Mouse (Mus musculus): Measurements from ENCODE around the gene Cuta. TPM values are rescaled to one million over a fixed set of nuclear protein-coding genes. Genes with fewer than 3 reads are reported as not detected.

Cuta gene
- total RNA-seq, 2 experiments from 2014 or later: 103 to 110 TPM

DNA sequence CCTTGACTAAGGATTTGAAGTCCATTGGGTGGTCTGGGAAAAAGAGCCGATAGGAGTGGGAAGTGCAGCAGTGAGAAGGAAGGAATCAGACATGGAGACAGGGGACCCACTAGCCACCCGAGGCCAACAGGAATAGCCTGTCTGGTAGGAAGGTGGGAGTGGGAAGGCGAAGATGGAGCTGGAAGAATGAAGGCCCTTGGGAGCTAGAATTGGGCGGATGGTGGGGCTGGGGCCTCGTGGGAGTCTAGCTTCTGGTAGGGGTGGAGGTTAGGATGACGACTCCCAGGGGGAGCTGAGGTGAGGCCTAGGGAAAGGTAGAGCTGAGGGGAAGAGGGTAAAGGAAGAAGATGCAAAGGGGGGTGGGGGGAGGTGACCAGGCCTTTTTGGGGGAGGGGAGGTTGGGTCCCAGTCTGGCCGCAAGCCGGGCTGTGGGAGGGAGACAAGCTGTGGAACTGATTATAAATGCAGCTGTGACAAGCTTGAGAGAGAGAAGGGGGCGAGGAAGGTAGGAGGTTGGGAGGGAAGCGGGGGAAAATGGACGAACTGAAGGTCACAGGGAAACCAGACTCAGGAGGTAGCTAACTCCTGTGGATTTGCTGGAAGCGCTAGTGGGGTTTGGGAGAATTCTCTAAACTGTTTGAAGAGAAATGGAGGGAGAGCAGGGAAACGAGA, 6.6 kb upstream of the Cuta start:
- peak overlapping the region; percentile 97 for H3K27ac ChIP-seq
- no peak for TF ChIP-seq CTCF (IDR thresholded peaks at IDR 0.05)
- peak overlapping the region; percentile 75 for H3K4me3 ChIP-seq
- intact Hi-C loops (cut with DNase I): loop anchor here (5.0 kb wide), 1 partner anchor 66 kb away; no protein-coding TSS in a partner anchor
- DNase-seq (ENCODE audit: extremely low spot score in 1 of 2, low spot score in 2 of 2): no peak

DNA sequence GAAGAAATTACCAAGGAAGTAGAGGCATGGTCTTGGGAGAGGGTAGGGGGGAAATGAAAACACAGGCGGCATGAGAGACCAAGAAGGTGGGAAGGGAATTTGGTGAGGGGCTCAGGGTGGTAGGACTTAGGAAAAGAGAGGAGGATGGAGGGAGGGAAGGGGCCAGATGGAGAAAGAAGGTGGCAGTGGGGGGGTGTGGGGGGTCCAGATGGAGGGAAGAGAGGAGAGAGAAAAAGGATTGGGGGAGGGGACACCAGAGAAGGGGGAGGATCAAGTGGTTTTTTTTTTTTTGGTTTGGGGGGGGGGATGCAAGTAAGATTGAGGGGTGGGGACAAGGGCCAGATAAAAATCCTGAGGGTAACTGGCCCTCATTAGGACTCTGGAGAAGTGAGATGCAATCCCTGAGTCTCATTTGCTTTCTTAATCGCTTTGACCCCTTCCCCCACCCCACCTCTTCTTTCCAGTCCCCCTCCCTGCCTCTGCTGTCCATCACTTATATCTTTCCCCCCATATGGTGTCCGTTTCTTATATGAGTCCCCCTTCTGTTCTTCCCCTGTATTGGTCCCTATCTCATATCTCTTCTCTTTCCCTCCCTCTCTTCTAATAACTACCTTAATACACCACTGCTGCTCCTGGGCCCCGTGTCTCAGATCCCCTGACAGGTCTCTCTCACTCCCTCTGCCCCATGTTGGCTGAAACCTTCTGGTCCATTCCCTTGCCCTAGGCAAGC, 2.6 kb upstream of the Cuta start:
- intact Hi-C loops (cut with DNase I): no loop called here
- no peak for TF ChIP-seq CTCF (IDR thresholded peaks at IDR 0.05)
- no peak for DNase-seq (ENCODE audit: extremely low spot score in 1 of 2, low spot score in 2 of 2)
- Histone ChIP-seq H3K4me3 (peak overlapping the region; percentile 62), H3K27ac (peak overlapping the region; percentile 96)

DNA sequence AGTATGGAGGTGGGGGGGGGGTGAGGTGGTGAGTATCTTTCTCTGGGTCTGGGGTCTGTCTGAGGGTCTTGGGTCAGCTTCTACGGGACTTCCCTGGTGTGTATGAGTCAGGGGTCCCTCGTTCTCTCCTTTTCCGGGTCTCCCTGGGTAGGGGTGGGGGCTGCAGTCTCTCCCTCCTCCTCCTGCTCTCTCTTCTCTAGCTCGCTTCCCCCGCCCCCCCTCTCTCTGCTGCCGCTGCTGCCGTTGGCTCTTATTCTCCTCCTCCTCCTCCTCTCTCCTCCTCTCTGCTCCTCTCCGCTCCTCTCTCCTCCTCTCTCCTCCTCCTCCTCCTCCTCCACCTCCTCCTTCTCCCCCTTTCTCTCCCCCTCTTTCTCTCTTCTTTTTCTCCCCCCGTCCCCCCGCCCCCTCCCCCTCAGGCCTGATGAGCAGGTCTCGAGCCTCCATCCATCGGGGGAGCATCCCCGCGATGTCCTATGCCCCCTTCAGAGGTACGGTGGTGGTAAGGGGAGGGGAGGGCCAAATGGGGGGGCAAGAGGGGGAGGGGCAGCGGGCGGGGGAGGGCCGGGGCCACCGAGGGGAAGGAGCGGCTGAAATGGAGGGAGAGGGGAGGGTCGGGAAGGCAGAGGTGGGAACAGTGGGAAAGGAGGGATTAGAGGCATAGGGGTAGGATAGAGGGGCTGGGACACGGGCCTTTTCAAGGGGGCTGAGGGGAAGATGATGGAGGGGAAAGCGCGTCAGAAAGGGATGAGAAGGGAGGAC, 1.8 kb upstream of the Cuta start, which contains the start of gene Syngap1:
Syngap1 (plus strand) TSS at position 223 of the 759 bp plus-strand sequence.
- intact Hi-C loops (cut with DNase I): no loop called here
- DNase-seq (ENCODE audit: extremely low spot score in 1 of 2, low spot score in 2 of 2): no peak
- Histone ChIP-seq H3K27ac (peak within 1 kb of the TSS; percentile 96), H3K4me3 (peak within 1 kb of the TSS; percentile 62)
- no peak for TF ChIP-seq CTCF (IDR thresholded peaks at IDR 0.05)

DNA sequence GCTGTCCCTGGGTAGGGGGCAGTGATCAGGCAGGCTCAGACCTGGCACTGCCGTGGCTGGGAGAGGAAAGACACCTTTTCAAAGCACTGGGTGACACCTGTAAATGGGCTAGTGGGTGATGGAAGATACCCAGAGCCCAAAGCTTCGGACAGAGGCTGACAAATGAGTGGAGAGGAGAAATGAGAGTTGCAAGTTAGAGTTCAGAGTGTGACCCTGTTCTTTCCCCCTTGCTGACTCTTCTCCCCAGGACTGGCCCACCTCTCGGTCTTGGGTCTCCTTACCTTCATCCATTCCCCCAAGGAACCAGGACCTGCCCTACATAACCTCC, 568 bp upstream of the Cuta start:
- intact Hi-C loops (cut with DNase I): no loop called here
- no peak for DNase-seq (ENCODE audit: extremely low spot score in 1 of 2, low spot score in 2 of 2)
- Histone ChIP-seq H3K27ac (peak overlapping the region; percentile 96), H3K4me3 (peak overlapping the region; percentile 53)
- no peak for TF ChIP-seq CTCF (IDR thresholded peaks at IDR 0.05)

DNA sequence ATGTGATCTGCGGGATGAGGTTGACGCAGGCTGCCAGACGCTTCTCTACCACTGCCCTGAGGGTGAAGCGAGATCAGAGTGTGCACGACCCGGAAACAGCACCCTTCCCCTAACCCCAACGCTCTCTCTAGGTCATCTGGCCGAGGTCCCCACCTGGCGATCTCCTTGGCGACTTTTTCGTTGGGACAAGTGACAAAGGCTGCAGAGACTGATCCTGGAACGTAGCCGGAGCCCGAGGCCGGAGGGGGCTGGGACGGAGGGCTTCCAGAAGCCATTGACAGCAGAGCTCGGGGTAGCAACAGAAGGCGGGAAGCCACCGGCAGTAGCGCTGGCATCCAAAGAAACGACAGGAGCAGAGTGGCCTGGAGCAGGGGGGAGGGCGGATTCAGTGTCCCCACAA, 638 bp downstream of the Cuta start:
- intact Hi-C loops (cut with DNase I): no loop called here
- DNase-seq (ENCODE audit: extremely low spot score in 1 of 2, low spot score in 2 of 2): no peak
- peak overlapping the region; percentile 85 for H3K27ac ChIP-seq
- H3K4me3 ChIP-seq: peak overlapping the region; percentile 88
- TF ChIP-seq CTCF (IDR thresholded peaks at IDR 0.05): no peak

DNA sequence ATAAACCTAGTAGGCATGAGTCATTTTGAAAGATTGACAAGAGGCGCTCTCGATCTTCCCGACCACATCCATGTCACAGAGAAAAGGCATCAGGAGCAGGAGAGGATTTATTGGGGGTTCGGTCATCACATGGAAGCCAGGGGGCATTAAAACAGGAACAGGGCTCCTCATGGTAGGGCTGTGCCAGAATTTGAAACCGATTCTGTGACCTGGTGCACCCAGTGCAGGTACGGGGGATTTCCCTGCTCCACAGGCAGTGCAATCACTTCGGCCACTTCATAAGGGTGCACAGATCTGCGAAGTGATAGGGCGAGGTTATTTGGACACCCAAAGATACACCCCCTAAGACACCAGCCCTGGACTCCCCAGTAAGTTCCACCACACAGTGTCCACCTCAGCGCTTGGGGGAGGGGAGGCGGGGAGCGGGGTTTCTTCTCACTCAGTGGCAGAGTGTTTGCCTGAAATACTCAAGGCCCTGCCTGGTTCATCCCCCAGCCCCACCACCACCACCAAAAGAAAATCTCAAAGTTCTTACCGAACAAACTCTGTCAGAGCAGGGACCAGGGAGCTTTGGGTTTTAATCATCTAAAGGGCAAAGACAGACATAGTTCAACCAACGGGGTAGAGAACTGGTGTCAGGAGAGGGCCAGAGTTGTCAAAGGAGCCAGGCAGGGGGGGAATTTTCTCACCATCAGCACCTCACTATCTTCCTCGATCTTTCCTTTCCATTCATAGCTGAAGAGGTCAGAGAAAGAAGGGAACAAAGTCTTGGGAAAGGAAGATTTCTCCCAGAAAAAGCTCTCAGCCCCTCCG, 1.3 kb downstream of the Cuta start:
- intact Hi-C loops (cut with DNase I): no loop called here
- TF ChIP-seq CTCF (IDR thresholded peaks at IDR 0.05): no peak
- Histone ChIP-seq H3K4me3 (peak overlapping the region; percentile 88), H3K27ac (peak overlapping the region; percentile 85)
- no peak for DNase-seq (ENCODE audit: extremely low spot score in 1 of 2, low spot score in 2 of 2)

DNA sequence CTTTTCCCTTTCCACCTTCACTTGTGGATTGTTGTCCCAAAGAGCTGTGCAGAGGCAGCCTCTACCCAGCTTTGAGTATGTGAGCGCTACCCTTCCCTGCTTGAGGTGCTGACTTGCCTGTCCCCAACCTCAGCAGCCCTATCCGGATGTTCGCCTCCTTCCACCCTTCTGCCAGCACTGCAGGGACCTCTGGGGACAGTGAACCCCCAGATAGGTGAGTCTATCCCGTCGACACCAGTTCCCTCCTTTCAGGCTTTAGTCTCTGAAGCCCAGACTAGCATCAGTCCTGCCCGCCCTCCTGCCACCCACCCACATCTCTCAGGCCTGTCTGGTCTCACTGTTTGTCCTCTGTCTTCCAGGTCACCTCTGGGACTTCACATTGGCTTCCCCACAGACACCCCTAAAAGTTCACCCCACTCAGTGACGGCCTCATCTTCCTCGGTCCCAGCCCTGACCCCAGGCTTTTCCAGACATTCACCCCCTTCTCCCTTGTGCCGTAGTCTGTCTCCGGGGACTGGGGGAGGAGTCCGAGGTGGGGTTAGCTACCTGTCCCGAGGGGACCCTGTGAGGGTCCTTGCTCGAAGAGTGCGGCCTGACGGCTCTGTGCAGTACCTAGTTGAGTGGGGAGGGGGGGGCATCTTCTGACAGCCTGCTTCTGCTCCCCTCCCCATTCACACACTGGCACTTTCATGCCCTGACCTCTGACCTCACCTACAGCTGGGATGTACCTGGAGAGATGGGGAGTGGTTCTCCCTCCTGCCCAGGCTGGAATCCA, 2.3 kb downstream of the Cuta start:
- DNase-seq (ENCODE audit: extremely low spot score in 1 of 2, low spot score in 2 of 2): no peak
- intact Hi-C loops (cut with DNase I): no loop called here
- Histone ChIP-seq H3K4me3 (no peak overlapping the region), H3K27ac (no peak overlapping the region)
- TF ChIP-seq CTCF (IDR thresholded peaks at IDR 0.05): no peak

DNA sequence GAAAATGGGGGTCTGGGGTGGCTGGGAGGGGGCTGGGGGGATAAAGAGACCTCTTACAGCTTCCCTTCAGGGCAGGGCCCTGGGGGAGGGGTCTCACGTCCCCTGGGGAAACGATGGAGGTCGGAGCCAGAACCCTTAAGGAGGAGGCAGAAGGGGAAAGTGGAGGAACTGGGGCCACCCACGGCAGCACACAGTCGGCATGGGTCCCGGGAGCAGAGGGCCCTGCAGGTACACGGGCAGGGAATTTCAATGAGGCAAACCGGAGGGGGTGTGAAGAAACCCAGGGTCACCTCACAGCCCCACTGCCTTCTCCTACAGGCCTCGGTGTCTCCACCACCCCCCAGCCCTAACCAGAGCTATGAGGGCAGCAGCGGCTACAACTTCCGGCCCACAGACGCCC, 2.9 kb downstream of the Cuta start:
- no peak for TF ChIP-seq CTCF (IDR thresholded peaks at IDR 0.05)
- Histone ChIP-seq H3K27ac (no peak overlapping the region), H3K4me3 (no peak overlapping the region)
- intact Hi-C loops (cut with DNase I): no loop called here
- DNase-seq (ENCODE audit: extremely low spot score in 1 of 2, low spot score in 2 of 2): no peak

DNA sequence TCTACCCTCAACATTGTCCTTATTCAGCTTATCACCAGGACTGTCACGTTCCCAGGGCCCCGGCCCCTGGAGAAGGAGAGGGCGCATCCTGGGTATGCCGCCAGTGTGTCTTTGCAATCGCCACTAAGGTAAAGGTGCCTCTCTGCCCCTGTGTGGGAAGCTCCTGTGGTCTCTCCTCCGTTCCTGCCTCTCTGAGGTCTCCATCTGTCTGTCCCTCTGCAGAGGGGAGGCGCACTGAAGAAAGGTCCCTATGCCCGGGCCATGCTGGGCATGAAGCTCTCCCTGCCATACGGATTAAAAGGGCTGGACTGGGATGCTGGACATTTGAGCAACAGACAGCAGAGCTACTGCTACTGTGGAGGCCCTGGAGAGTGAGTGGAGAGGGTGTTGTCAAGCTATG, 4.3 kb downstream of the Cuta start:
- no peak overlapping the region for H3K27ac ChIP-seq
- intact Hi-C loops (cut with DNase I): no loop called here
- H3K4me3 ChIP-seq: no peak overlapping the region
- no peak for DNase-seq (ENCODE audit: extremely low spot score in 1 of 2, low spot score in 2 of 2)
- no peak for TF ChIP-seq CTCF (IDR thresholded peaks at IDR 0.05)

DNA sequence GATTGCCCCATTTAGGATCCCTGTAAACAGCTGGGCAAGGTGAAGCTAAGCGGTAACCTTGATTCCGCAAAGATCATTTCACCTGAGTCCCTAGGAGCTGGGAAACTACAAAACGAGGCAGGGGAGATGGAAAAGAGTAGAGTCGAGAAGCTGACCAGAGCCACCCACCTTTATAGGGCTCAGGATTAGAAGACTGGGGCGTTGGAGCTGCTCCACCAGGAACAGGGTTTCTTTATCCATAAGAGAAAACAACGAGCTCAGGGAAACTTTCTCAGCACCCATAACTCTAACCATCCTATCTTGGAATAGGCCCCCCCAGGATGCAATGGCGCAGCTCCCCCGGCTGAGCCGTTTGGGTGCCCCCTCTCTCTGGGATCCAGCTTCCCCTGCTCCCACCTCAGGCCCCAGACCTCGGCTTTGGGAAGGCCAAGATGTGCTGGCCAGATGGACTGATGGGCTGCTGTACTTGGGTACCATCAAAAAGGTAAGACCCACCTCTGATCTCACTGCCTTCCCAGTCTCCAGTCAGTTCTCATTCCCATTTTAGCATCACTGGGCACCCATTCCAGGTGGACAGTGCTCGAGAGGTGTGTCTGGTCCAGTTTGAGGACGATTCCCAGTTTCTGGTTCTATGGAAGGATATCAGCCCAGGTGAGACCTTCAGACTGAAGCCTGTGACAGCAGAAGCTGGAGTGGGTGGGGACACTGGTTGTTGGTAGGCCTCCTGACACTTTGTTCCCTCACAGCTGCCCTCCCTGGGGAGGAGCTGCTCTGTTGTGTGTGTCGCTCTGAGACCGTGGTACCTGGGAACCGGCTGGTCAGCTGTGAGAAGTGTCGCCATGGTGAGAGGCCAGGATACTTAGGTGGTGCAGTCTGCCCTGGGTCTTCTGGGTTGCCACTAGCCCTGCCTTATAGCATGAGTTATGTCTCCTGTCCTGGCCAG, 5.2 kb downstream of the Cuta start:
- H3K27ac ChIP-seq: peak overlapping the region; percentile 92
- intact Hi-C loops (cut with DNase I): loop anchor here (1.0 to 5.0 kb wide), 3 partner anchors 38 to 198 kb away; partner anchors contain the start of genes Bak1 and Uqcc2
- peak overlapping the region; percentile 86 for H3K4me3 ChIP-seq
- DNase-seq (ENCODE audit: extremely low spot score in 1 of 2, low spot score in 2 of 2): no peak
- TF ChIP-seq CTCF (IDR thresholded peaks at IDR 0.05): no peak

Measured in left cerebral cortex, adult 2 months (tissue).